21 mouse cellular contexts compared by ENCODE assay signal in genomic region chr2:32441550-32441949, GRCm38 (mm10).
"Had no signal": no experiment of that assay in that cellular context is flagged by ENCODE, and none has a peak within 500 bp of the region (broad histone marks: within the 10 kb centered on the region; RNA-seq: fewer than 3 reads in every experiment).

No protein-coding gene starts in this region.

- H3K9me3 ChIP-seq: kidney, embryonic 15.5 days; limb, embryonic 12.5 days; limb, embryonic 15.5 days; liver, embryonic 15.5 days; midbrain, embryonic 13.5 days; neural tube, embryonic 13.5 days had no signal

- DNase-seq: kidney, adult 8-10 months; kidney, postnatal 10 days; kidney, postnatal 36 days; layer of hippocampus, postnatal 36 days; left cerebral cortex, postnatal 4 days; lung, adult 2 months; lung, postnatal 14 days; lung, postnatal 4 days; thymus, adult 2 months; thymus, postnatal 14 days; thymus, postnatal 4 days had no signal

- H3K4me3 ChIP-seq: kidney, embryonic 15.5 days; left cerebral cortex, adult 2 months; limb, embryonic 12.5 days; limb, embryonic 15.5 days; liver, embryonic 15.5 days; midbrain, embryonic 13.5 days; myocyte; neural tube, embryonic 13.5 days had no signal

- H3K27ac ChIP-seq: left cerebral cortex, adult 2 months; limb, embryonic 12.5 days; limb, embryonic 15.5 days; liver, embryonic 15.5 days; neural tube, embryonic 13.5 days had no signal

- H3K9ac ChIP-seq: kidney, embryonic 15.5 days; limb, embryonic 12.5 days; limb, embryonic 15.5 days; liver, embryonic 15.5 days; midbrain, embryonic 13.5 days; neural tube, embryonic 13.5 days had no signal

- ATAC-seq: midbrain, embryonic 13.5 days; midbrain, embryonic 16.5 days had no signal

- H3K4me2 ChIP-seq: kidney, embryonic 15.5 days; limb, embryonic 12.5 days; limb, embryonic 15.5 days; liver, embryonic 11.5 days; liver, embryonic 15.5 days; midbrain, embryonic 13.5 days; neural tube, embryonic 13.5 days had no signal

- H3K27me3 ChIP-seq: kidney, embryonic 15.5 days; limb, embryonic 12.5 days; limb, embryonic 15.5 days; liver, embryonic 15.5 days; midbrain, embryonic 13.5 days; neural tube, embryonic 13.5 days had no signal
